Mouse (Mus musculus): ENCODE measurements around the gene Lrrfip1.

GRCm38 (mm10) chr1:90973574-90973911 lies 25.0 kb upstream of the Lrrfip1 start:
- no peak for TF ChIP-seq CTCF (IDR thresholded peaks at IDR 0.05; ENCODE audit: low read depth)
- no peak for TF ChIP-seq EP300 (optimal IDR thresholded peaks at IDR 0.05)

Data from stomach, postnatal 0 days (tissue).